Comparison of ENCODE assay signal across 18 mouse cellular contexts in the genomic region with DNA sequence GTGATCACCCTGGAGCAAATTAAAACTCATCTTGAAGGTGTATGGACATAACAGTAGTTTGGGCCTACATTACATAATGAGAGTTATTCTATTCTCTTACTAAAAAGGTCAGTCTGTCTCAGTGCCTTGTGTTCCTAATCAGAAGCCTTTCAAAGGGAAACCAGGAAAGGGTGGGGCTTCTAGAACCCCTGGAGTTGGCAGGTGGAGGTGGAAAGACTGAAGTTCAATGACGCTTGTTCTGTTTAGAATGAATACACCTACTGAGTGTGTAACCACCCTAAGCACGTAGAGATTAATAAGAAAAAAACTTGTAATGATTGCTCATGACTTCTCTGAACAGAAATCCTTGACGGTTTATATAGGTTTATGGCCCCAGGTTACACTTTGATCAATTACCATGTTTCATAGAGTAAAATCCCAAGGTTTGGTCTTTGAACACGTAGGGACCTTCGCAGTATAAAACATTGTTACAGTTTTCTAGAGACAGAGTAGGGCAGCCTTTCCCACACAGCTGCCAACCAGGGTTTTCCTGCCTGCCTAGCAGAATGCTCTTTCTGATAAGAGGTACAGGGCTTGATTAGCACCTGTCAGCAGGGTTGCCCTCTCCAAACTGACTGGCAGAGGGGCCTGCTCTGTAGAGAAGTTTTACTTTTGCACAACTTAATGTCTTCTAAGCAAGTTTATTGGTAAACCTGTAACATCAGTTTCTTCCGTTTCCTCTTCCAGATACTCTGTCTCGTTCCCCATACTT. TPM values are rescaled to one million over a fixed set of nuclear protein-coding genes. Genes with fewer than 3 reads are reported as not detected.
DNase-seq lines count a peak whose midpoint lies in the region; ATAC-seq and TF ChIP-seq lines count a peak whose summit lies in the region.
"Had no signal": no experiment of that assay in that cellular context is flagged by ENCODE, and none has a peak within 500 bp of the region (broad histone marks: within the 10 kb centered on the region; RNA-seq: fewer than 3 reads in every experiment).

No protein-coding gene starts in this region.

- peak; percentile 92 for TF ChIP-seq EP300 in liver, postnatal 0 days (IDR thresholded peaks at IDR 0.05; ENCODE audit: low read depth)

- 61% methylated on average over 7 of the region's 7 CpGs for WGBS in bone marrow, adult 2 months
- WGBS in intestine, embryonic 16.5 days, result 70% methylated on average over 7 of the region's 7 CpGs
- WGBS in liver, postnatal 0 days (ENCODE audit: insufficient replicate concordance), result 60% methylated on average over 7 of the region's 7 CpGs
- 84% methylated on average over 7 of the region's 7 CpGs for WGBS in kidney, embryonic 15.5 days

- no peaks in the 10 kb centered on the region for H3K36me3 ChIP-seq in ES-E14 (ENCODE audit: control insufficient read depth, insufficient read depth, low read length, poor library complexity, severe bottlenecking)
- H3K36me3 ChIP-seq in intestine, embryonic 16.5 days (ENCODE audit: control insufficient read depth, insufficient read depth, low read length), result no peaks in the 10 kb centered on the region
- H3K36me3 ChIP-seq in liver, postnatal 0 days (replicated peaks; ENCODE audit: insufficient read depth, low read length), result no peaks in the 10 kb centered on the region
- H3K36me3 ChIP-seq in kidney, embryonic 15.5 days, result no peaks in the 10 kb centered on the region
- H3K36me3 ChIP-seq: heart, embryonic 10.5 days; midbrain, embryonic 10.5 days had no signal

- no peak overlapping the region for H3K9ac ChIP-seq in ES-E14 (ENCODE audit: insufficient read depth, low read depth, low read length, poor library complexity, severe bottlenecking)
- H3K9ac ChIP-seq in intestine, embryonic 16.5 days (ENCODE audit: low read depth, low read length), result 0 out of 2 replicates have a peak overlapping the region, but pooled peaks have one; percentile 27
- peak overlapping the region; percentile 54 for H3K9ac ChIP-seq in liver, postnatal 0 days (replicated peaks)
- no peak overlapping the region for H3K9ac ChIP-seq in kidney, embryonic 15.5 days

- ATAC-seq in intestine, embryonic 16.5 days, result peak; percentile 89
- peak; percentile 97 for ATAC-seq in liver, postnatal 0 days
- ATAC-seq in kidney, embryonic 15.5 days (replicated peaks; ENCODE audit: low FRiP score), result no peak
- ATAC-seq: hindbrain, postnatal 0 days had no signal

- H3K27me3 ChIP-seq in intestine, embryonic 16.5 days (replicated peaks; ENCODE audit: control insufficient read depth, insufficient read depth, low read length), result no peaks in the 10 kb centered on the region
- H3K27me3 ChIP-seq in liver, postnatal 0 days (ENCODE audit: insufficient read depth, low read length), result no peaks in the 10 kb centered on the region
- H3K27me3 ChIP-seq in kidney, embryonic 15.5 days, result no peaks in the 10 kb centered on the region

- TF ChIP-seq CTCF in bone marrow, adult 2 months (IDR thresholded peaks at IDR 0.05; ENCODE audit: control insufficient read depth, insufficient read depth, low read length), result no peak
- no peak for TF ChIP-seq CTCF in liver, postnatal 0 days (IDR thresholded peaks at IDR 0.05; ENCODE audit: low read depth)

- peak overlapping the region; percentile 13; the same call in 1 of the 2 replicates for H3K27ac ChIP-seq in ES-E14 (ENCODE audit: insufficient read depth, low read depth, low read length, poor library complexity, severe bottlenecking)
- peak overlapping the region; percentile 0; the same call in 1 of the 2 replicates for H3K27ac ChIP-seq in bone marrow, adult 2 months (ENCODE audit: control insufficient read depth, insufficient read depth, low read depth, low read length, poor library complexity)
- H3K27ac ChIP-seq in intestine, embryonic 16.5 days (ENCODE audit: low read length), result peak overlapping the region; percentile 76
- H3K27ac ChIP-seq in liver, postnatal 0 days (ENCODE audit: low read depth), result peak overlapping the region; percentile 84
- H3K27ac ChIP-seq in kidney, embryonic 15.5 days, result no peak overlapping the region
- H3K27ac ChIP-seq: heart, embryonic 10.5 days; hindbrain, postnatal 0 days; layer of hippocampus, adult 2 months; midbrain, embryonic 10.5 days had no signal

- H3K9me3 ChIP-seq in ES-E14 (ENCODE audit: control insufficient read depth, insufficient read depth, low read depth, low read length), result no peaks in the 10 kb centered on the region
- no peaks in the 10 kb centered on the region for H3K9me3 ChIP-seq in intestine, embryonic 16.5 days (ENCODE audit: control insufficient read depth, low read length)
- H3K9me3 ChIP-seq in liver, postnatal 0 days (ENCODE audit: low read length), result no peaks in the 10 kb centered on the region
- no peaks in the 10 kb centered on the region for H3K9me3 ChIP-seq in kidney, embryonic 15.5 days (replicated peaks)
- H3K9me3 ChIP-seq: heart, embryonic 10.5 days; midbrain, embryonic 10.5 days had no signal

- TF ChIP-seq POLR2A in bone marrow, adult 2 months (IDR thresholded peaks at IDR 0.05; ENCODE audit: borderline replicate concordance, control insufficient read depth, low read depth, low read length), result no peak

- intact Hi-C loops in left cerebral cortex, postnatal 14 days (cut with DNase I), result no loop called here

- H3K4me1 ChIP-seq in ES-E14 (ENCODE audit: control insufficient read depth in 2 of 2, insufficient read depth in 2 of 2, low read length in 2 of 2, poor library complexity in 1 of 2), result peaks cover 7 to 10% of the 10 kb centered on the region in 2 experiments
- peaks cover 2% of the 10 kb centered on the region; the same call in 1 of the 2 replicates for H3K4me1 ChIP-seq in bone marrow, adult 2 months (ENCODE audit: control insufficient read depth, insufficient read depth, low read length)
- peaks cover 5% of the 10 kb centered on the region; the same call in 1 of the 2 replicates for H3K4me1 ChIP-seq in intestine, embryonic 16.5 days (ENCODE audit: control insufficient read depth, insufficient read depth, low read length)
- peaks cover 30% of the 10 kb centered on the region for H3K4me1 ChIP-seq in liver, postnatal 0 days (ENCODE audit: insufficient read depth)
- peaks cover 8% of the 10 kb centered on the region for H3K4me1 ChIP-seq in kidney, embryonic 15.5 days
- H3K4me1 ChIP-seq: midbrain, embryonic 10.5 days had no signal

- in situ Hi-C loops in ES-E14 (cut with MboI; ENCODE audit: low sequenced_read_pairs in 2 of 2, unreplicated experiment in 2 of 2), result no loop called here

- 0 out of 2 replicates have a peak overlapping the region, but pooled peaks have one; percentile 3 for H3K4me2 ChIP-seq in intestine, embryonic 16.5 days (ENCODE audit: low read depth, low read length)
- H3K4me2 ChIP-seq in liver, postnatal 0 days (ENCODE audit: low read depth, low read length), result peak overlapping the region; percentile 47
- H3K4me2 ChIP-seq in kidney, embryonic 15.5 days, result no peak overlapping the region

- no peak overlapping the region for H3K4me3 ChIP-seq in ES-E14 (ENCODE audit: insufficient read depth in 1 of 2, low read depth in 1 of 2, low read length in 2 of 2, poor library complexity in 1 of 2, severe bottlenecking in 1 of 2)
- H3K4me3 ChIP-seq in bone marrow, adult 2 months (replicated peaks; ENCODE audit: control insufficient read depth, low read depth, low read length), result no peak overlapping the region
- H3K4me3 ChIP-seq in intestine, embryonic 16.5 days (ENCODE audit: low read length), result no peak overlapping the region
- H3K4me3 ChIP-seq in liver, postnatal 0 days (ENCODE audit: low read depth, low read length), result no peak overlapping the region
- H3K4me3 ChIP-seq in kidney, embryonic 15.5 days (replicated peaks), result no peak overlapping the region
- H3K4me3 ChIP-seq: heart, embryonic 10.5 days; layer of hippocampus, adult 2 months; midbrain, embryonic 10.5 days had no signal

- no peak for DNase-seq in ES-E14 (ENCODE audit: low read depth, low spot score)
- DNase-seq in liver, postnatal 0 days, result peak; percentile 40
- no peak for DNase-seq in urinary bladder, postnatal 4 days (ENCODE audit: low spot score in 2 of 2)
- no peak for DNase-seq in left cerebral cortex, postnatal 14 days (ENCODE audit: low spot score in 2 of 2)
- DNase-seq in Muller cell, postnatal 12 days (ENCODE audit: inconsistent ontology term), result no peak
- DNase-seq: cerebellum, adult 2 months; gastrocnemius, postnatal 14 days; heart, postnatal 4 days; lung, postnatal 10 days; right cerebral cortex, postnatal 25 days; thymus, postnatal 25 days had no signal

RNA-seq across cellular contexts. Expression of a gene that starts 14.4 kb away (rescaled TPM):
- total RNA-seq in ES-E14 (2012; rRNA removed), result 713 and 869 TPM in 2 replicates
- 50.4 and 64.8 TPM in 2 replicates for polyA plus RNA-seq in bone marrow, adult 2 months (2011; ENCODE audit: insufficient read depth, insufficient read length, low replicate concordance, missing spikeins)
- 61.7 and 73.9 TPM in 2 replicates for polyA plus RNA-seq in intestine, embryonic 16.5 days (2015; fragmentation: Nextera tagmentation; extraction: Ambion mirVana)
- 89.1 and 94.3 TPM in 2 replicates for polyA plus RNA-seq in liver, postnatal 0 days (2015; fragmentation: Nextera tagmentation; extraction: Ambion mirVana)
- polyA plus RNA-seq in kidney, embryonic 15.5 days (2015; fragmentation: Nextera tagmentation; extraction: Ambion mirVana), result 123 and 142 TPM in 2 replicates
- 100 to 1,000 TPM; 132 to 148 TPM for total RNA-seq in left cerebral cortex, postnatal 14 days (2021)

RNA-seq across cellular contexts. Expression of a gene that starts 20.2 kb away (rescaled TPM):
- 80.2 and 103 TPM in 2 replicates for total RNA-seq in ES-E14 (2012; rRNA removed)
- 7.1 and 11.3 TPM in 2 replicates for polyA plus RNA-seq in bone marrow, adult 2 months (2011; ENCODE audit: insufficient read depth, insufficient read length, low replicate concordance, missing spikeins)
- 3.8 and 4.8 TPM in 2 replicates for polyA plus RNA-seq in intestine, embryonic 16.5 days (2015; fragmentation: Nextera tagmentation; extraction: Ambion mirVana)
- polyA plus RNA-seq in liver, postnatal 0 days (2015; fragmentation: Nextera tagmentation; extraction: Ambion mirVana), result 4.7 and 5.8 TPM in 2 replicates
- 6.5 and 7.5 TPM in 2 replicates for polyA plus RNA-seq in kidney, embryonic 15.5 days (2015; fragmentation: Nextera tagmentation; extraction: Ambion mirVana)
- 1 to 10 TPM; 9.4 to 9.9 TPM for total RNA-seq in left cerebral cortex, postnatal 14 days (2021)

RNA-seq across cellular contexts. Expression of a gene that starts 21.6 kb away (rescaled TPM):
- 1,000 and 1,148 TPM in 2 replicates for total RNA-seq in ES-E14 (2012; rRNA removed)
- polyA plus RNA-seq in bone marrow, adult 2 months (2011; ENCODE audit: insufficient read depth, insufficient read length, low replicate concordance, missing spikeins), result 2.6 and 4.3 TPM in 2 replicates
- polyA plus RNA-seq in intestine, embryonic 16.5 days (2015; fragmentation: Nextera tagmentation; extraction: Ambion mirVana), result 0.65 and 2.7 TPM in 2 replicates
- polyA plus RNA-seq in liver, postnatal 0 days (2015; fragmentation: Nextera tagmentation; extraction: Ambion mirVana), result 2.0 and 2.6 TPM in 2 replicates
- 3.6 TPM in 2 replicates for polyA plus RNA-seq in kidney, embryonic 15.5 days (2015; fragmentation: Nextera tagmentation; extraction: Ambion mirVana)
- 1 to 10 TPM; 3.0 to 5.1 TPM for total RNA-seq in left cerebral cortex, postnatal 14 days (2021)
- polyA plus RNA-seq: hindbrain, postnatal 0 days had no signal

RNA-seq across cellular contexts. Expression of a gene that starts 21.8 kb away (rescaled TPM):
- 677 and 970 TPM in 2 replicates for total RNA-seq in ES-E14 (2012; rRNA removed)
- polyA plus RNA-seq in bone marrow, adult 2 months (2011; ENCODE audit: insufficient read depth, insufficient read length, low replicate concordance, missing spikeins), result 32.4 and 40.5 TPM in 2 replicates
- 0.62 and 2.1 TPM in 2 replicates for polyA plus RNA-seq in intestine, embryonic 16.5 days (2015; fragmentation: Nextera tagmentation; extraction: Ambion mirVana)
- polyA plus RNA-seq in liver, postnatal 0 days (2015; fragmentation: Nextera tagmentation; extraction: Ambion mirVana), result 2.9 and 5.8 TPM in 2 replicates
- polyA plus RNA-seq in kidney, embryonic 15.5 days (2015; fragmentation: Nextera tagmentation; extraction: Ambion mirVana), result 6.0 and 6.9 TPM in 2 replicates
- total RNA-seq in left cerebral cortex, postnatal 14 days (2021), result 10 to 100 TPM; 24.6 to 36.3 TPM

RNA-seq across cellular contexts. Expression of a gene that starts 24.6 kb away (rescaled TPM):
- total RNA-seq in ES-E14 (2012; rRNA removed), result 1,383 and 2,074 TPM in 2 replicates
- 65.5 and 109 TPM in 2 replicates for polyA plus RNA-seq in bone marrow, adult 2 months (2011; ENCODE audit: insufficient read depth, insufficient read length, low replicate concordance, missing spikeins)
- polyA plus RNA-seq in intestine, embryonic 16.5 days (2015; fragmentation: Nextera tagmentation; extraction: Ambion mirVana), result 8.7 and 8.8 TPM in 2 replicates
- polyA plus RNA-seq in liver, postnatal 0 days (2015; fragmentation: Nextera tagmentation; extraction: Ambion mirVana), result 6.1 and 7.8 TPM in 2 replicates
- 10.6 and 10.9 TPM in 2 replicates for polyA plus RNA-seq in kidney, embryonic 15.5 days (2015; fragmentation: Nextera tagmentation; extraction: Ambion mirVana)
- total RNA-seq in left cerebral cortex, postnatal 14 days (2021), result 10 to 100 TPM; 79.2 to 92.9 TPM

Comparison
In these comparisons a context has a peak if more than half of its experiments do, and no peak if none do; other contexts are left out.
1. H3K9ac ChIP-seq: peak in intestine, embryonic 16.5 days (single experiment) and liver, postnatal 0 days (single experiment); none in ES-E14 (single experiment) and kidney, embryonic 15.5 days (single experiment).